Mouse (Mus musculus): Measurements from ENCODE around the gene Oas1d. TPM values are rescaled to one million over a fixed set of nuclear protein-coding genes. Genes with fewer than 3 reads are reported as not detected.
"Not testable (repeated sequence)": the region's sequence is repeated elsewhere in the genome, so short reads cannot be mapped to it uniquely, and the experiment has no call there.

Gene Oas1d
- polyA plus RNA-seq, 1 experiment from 2014 or later: not detected

DNA sequence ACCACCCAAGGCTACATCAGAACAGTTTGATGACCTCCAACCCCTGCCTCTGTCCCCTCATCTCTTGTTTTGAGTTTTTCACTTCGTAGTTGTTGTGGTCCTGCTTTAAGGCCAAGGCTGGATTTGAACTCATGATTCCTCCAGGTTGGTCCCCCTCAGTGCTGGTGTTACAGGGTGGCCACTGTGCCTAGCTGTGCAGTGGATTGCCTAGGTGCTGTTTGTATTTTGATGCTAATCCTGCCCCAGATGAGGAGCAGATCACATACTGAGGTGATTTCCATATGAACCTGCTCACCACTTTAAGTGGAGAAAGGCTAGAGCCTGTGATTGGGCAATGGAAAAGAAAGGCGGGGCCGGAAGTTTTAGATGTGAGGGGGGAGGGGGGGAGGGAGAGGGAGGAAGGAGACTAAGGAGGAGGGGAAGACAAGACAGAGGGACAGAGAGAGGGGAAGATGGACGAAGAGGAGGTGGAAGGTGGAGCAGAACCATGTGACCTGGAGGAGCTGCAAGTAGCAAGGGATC, 26.0 kb upstream of the Oas1d start:
- not testable (repeated sequence) for H3K27me3 ChIP-seq; H3K4me1 ChIP-seq (replicated peaks); H3K9me3 ChIP-seq (replicated peaks); H3K4me2 ChIP-seq; ATAC-seq (ENCODE audit: insufficient read depth); H3K9ac ChIP-seq; H3K36me3 ChIP-seq (replicated peaks); H3K4me3 ChIP-seq (replicated peaks); H3K27ac ChIP-seq (replicated peaks)
- WGBS (ENCODE audit: insufficient replicate concordance): 40% methylated on average over 4 of the region's 4 CpGs

DNA sequence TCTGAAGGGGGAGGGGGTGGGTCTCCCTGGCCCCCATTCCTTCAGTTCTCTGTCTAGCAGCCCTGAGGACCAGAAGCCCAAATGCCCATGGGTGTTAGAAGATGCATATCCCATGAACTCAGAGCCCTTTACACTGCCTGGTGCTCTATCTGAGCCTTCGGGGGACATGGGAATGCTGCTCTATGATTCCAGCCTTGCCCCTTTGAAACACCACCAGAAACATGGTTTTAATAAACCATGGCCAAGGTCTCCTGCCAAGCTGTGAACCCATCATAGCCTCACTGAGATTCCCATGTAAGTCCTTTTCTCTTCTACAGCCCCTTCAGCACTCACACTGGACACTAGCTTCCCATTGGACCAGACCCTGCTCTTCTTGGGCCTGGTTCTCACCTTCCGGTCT, 24.3 kb upstream of the Oas1d start:
- WGBS (ENCODE audit: insufficient replicate concordance): 70% methylated on average over 2 of the region's 2 CpGs
- no peaks in the 10 kb centered on the region for H3K27me3 ChIP-seq
- ATAC-seq (ENCODE audit: insufficient read depth): no peak
- no peak overlapping the region for H3K4me3 ChIP-seq (replicated peaks)
- no peaks in the 10 kb centered on the region for H3K36me3 ChIP-seq (replicated peaks)
- no peaks in the 10 kb centered on the region for H3K4me1 ChIP-seq (replicated peaks)
- H3K9ac ChIP-seq: no peak overlapping the region
- no peaks in the 10 kb centered on the region for H3K9me3 ChIP-seq (replicated peaks)
- no peak overlapping the region for H3K27ac ChIP-seq (replicated peaks)
- no peak overlapping the region for H3K4me2 ChIP-seq

GRCm38 (mm10) chr5:120890991-120891390, 23.3 kb upstream of the Oas1d start:
- no peak overlapping the region for H3K4me2 ChIP-seq
- WGBS (ENCODE audit: insufficient replicate concordance): 22% methylated on average over 3 of the region's 3 CpGs

GRCm38 (mm10) chr5:120891566-120892242, 22.6 kb upstream of the Oas1d start:
- not testable (repeated sequence) for ATAC-seq (ENCODE audit: insufficient read depth); H3K4me2 ChIP-seq; H3K4me1 ChIP-seq (replicated peaks); H3K4me3 ChIP-seq (replicated peaks); H3K9ac ChIP-seq; H3K36me3 ChIP-seq (replicated peaks); H3K27ac ChIP-seq (replicated peaks); H3K27me3 ChIP-seq; H3K9me3 ChIP-seq (replicated peaks)
- 41% methylated on average over 2 of the region's 2 CpGs for WGBS (ENCODE audit: insufficient replicate concordance)

More at GRCm38 (mm10) chr5:120890991-120891390, 23.3 kb upstream of the Oas1d start:
- H3K27me3 ChIP-seq: no peaks in the 10 kb centered on the region
- ATAC-seq (ENCODE audit: insufficient read depth): no peak
- H3K4me1 ChIP-seq (replicated peaks): no peaks in the 10 kb centered on the region
- no peak overlapping the region for H3K27ac ChIP-seq (replicated peaks)
- no peak overlapping the region for H3K9ac ChIP-seq
- H3K9me3 ChIP-seq (replicated peaks): no peaks in the 10 kb centered on the region
- no peak overlapping the region for H3K4me3 ChIP-seq (replicated peaks)
- no peaks in the 10 kb centered on the region for H3K36me3 ChIP-seq (replicated peaks)

DNA sequence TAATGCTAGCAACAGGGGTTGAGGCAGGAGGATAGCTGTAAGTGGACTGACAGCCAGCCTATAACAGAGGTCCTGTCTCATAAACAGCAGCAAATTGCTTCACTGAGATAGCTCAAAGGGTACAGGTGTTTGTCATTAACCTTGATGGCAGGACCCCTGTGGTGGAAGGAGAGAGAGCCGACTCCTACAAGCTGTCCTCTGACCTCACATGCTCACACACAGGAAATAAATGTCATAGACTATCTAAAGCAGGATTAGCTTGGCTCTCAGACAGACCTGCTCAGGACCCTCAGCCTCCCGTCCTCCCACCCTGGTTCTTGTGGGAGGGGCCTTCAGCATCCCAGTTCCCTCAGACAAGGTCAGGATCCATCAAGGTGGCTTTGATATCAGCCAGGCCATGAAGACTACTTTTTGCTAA, 22.1 kb upstream of the Oas1d start:
- H3K4me3 ChIP-seq (replicated peaks): no peak overlapping the region

DNA sequence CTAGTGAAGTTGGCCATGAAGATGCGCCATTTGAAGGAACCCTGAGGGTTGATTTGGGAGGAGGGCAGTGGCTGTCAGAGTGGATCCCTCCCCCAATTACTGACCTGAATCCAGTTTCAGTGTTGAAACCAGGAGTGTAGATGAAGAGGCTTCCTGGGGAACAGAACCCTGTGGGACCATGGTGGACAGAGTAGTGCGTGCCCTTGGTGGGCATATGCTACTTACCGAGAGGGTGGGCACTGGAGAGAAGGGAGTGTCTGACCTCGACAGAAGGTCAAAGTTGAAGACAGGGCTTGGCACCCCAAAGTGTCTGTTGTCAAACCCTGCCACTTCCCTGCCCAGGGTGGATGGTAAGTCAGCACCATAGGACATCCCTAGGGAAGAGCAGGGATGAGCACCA, 20.5 kb upstream of the Oas1d start:
- not testable (repeated sequence) for H3K4me3 ChIP-seq (replicated peaks); H3K36me3 ChIP-seq (replicated peaks); H3K4me2 ChIP-seq; H3K27me3 ChIP-seq; H3K9ac ChIP-seq; H3K4me1 ChIP-seq (replicated peaks); ATAC-seq (ENCODE audit: insufficient read depth); H3K9me3 ChIP-seq (replicated peaks); H3K27ac ChIP-seq (replicated peaks)
- 70% methylated on average over 4 of the region's 4 CpGs for WGBS (ENCODE audit: insufficient replicate concordance)

More for the DNA sequence above, 22.1 kb upstream of the Oas1d start:
- no peak for ATAC-seq (ENCODE audit: insufficient read depth)
- Histone ChIP-seq H3K4me1 (replicated peaks) (no peaks in the 10 kb centered on the region), H3K27me3 (no peaks in the 10 kb centered on the region), H3K9me3 (replicated peaks) (no peaks in the 10 kb centered on the region), H3K27ac (replicated peaks) (no peak overlapping the region), H3K36me3 (replicated peaks) (no peaks in the 10 kb centered on the region), H3K4me2 (no peak overlapping the region), H3K9ac (no peak overlapping the region)
- WGBS (ENCODE audit: insufficient replicate concordance): 51% methylated on average over 2 of the region's 2 CpGs

- 46% methylated on average over 2 of the region's 2 CpGs for WGBS (ENCODE audit: insufficient replicate concordance)
- not testable (repeated sequence) for ATAC-seq (ENCODE audit: insufficient read depth)
Measured at GRCm38 (mm10) chr5:120894692-120895091, 19.6 kb upstream of the Oas1d start.

GRCm38 (mm10) chr5:120895231-120895900, 19.0 kb upstream of the Oas1d start:
- 69% methylated on average over 11 of the region's 11 CpGs for WGBS (ENCODE audit: insufficient replicate concordance)
- Histone ChIP-seq H3K36me3 (replicated peaks) (no peaks in the 10 kb centered on the region), H3K4me3 (replicated peaks) (no peak overlapping the region), H3K27me3 (no peaks in the 10 kb centered on the region), H3K4me2 (no peak overlapping the region), H3K4me1 (replicated peaks) (no peaks in the 10 kb centered on the region), H3K27ac (replicated peaks) (no peak overlapping the region), H3K9ac (no peak overlapping the region), H3K9me3 (replicated peaks) (no peaks in the 10 kb centered on the region)
- ATAC-seq (ENCODE audit: insufficient read depth): no peak

More at GRCm38 (mm10) chr5:120894692-120895091, 19.6 kb upstream of the Oas1d start:
- H3K9ac ChIP-seq; H3K4me2 ChIP-seq; H3K36me3 ChIP-seq (replicated peaks); H3K27me3 ChIP-seq; H3K4me3 ChIP-seq (replicated peaks); H3K4me1 ChIP-seq (replicated peaks); H3K27ac ChIP-seq (replicated peaks); H3K9me3 ChIP-seq (replicated peaks): not testable (repeated sequence)

GRCm38 (mm10) chr5:120898307-120898706, 16.0 kb upstream of the Oas1d start:
- H3K9ac ChIP-seq: no peak overlapping the region
- no peaks in the 10 kb centered on the region for H3K27me3 ChIP-seq
- no peaks in the 10 kb centered on the region for H3K36me3 ChIP-seq (replicated peaks)
- no peak overlapping the region for H3K4me3 ChIP-seq (replicated peaks)
- no peak overlapping the region for H3K27ac ChIP-seq (replicated peaks)
- no peak for ATAC-seq (ENCODE audit: insufficient read depth)
- no peaks in the 10 kb centered on the region for H3K4me1 ChIP-seq (replicated peaks)
- 73% methylated on average over 6 of the region's 6 CpGs for WGBS (ENCODE audit: insufficient replicate concordance)
- H3K9me3 ChIP-seq (replicated peaks): no peaks in the 10 kb centered on the region
- no peak overlapping the region for H3K4me2 ChIP-seq

DNA sequence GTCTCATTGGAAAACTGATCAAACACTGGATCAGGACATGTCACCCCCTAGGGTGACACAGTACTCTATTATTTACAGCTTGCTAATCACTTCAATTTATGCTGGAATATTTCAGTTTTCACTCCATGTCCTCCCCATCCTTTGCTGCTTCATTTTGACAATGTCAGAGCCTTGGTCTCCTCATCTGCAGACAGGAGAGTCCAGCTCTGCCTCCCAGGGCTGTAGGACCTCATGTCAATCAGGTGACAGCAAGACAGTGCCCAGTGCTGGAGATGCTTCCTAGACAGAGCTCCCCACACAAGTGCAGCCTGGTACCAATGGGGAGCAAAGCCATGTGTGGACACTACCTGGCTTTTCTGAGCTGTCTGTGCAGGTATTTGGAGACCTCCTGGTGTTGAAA, 15.6 kb upstream of the Oas1d start:
- ATAC-seq (ENCODE audit: insufficient read depth): no peak
- Histone ChIP-seq H3K27me3 (no peaks in the 10 kb centered on the region), H3K4me1 (replicated peaks) (no peaks in the 10 kb centered on the region), H3K9ac (no peak overlapping the region), H3K9me3 (replicated peaks) (no peaks in the 10 kb centered on the region), H3K27ac (replicated peaks) (no peak overlapping the region), H3K4me3 (replicated peaks) (no peak overlapping the region), H3K4me2 (no peak overlapping the region), H3K36me3 (replicated peaks) (no peaks in the 10 kb centered on the region)

GRCm38 (mm10) chr5:120900666-120901065, 13.7 kb upstream of the Oas1d start:
- H3K9ac ChIP-seq: no peak overlapping the region
- no peak overlapping the region for H3K4me3 ChIP-seq (replicated peaks)
- no peaks in the 10 kb centered on the region for H3K27me3 ChIP-seq
- no peak overlapping the region for H3K27ac ChIP-seq (replicated peaks)
- no peak overlapping the region for H3K4me2 ChIP-seq
- H3K36me3 ChIP-seq (replicated peaks): no peaks in the 10 kb centered on the region
- ATAC-seq (ENCODE audit: insufficient read depth): no peak
- no peaks in the 10 kb centered on the region for H3K9me3 ChIP-seq (replicated peaks)
- H3K4me1 ChIP-seq (replicated peaks): no peaks in the 10 kb centered on the region
- WGBS (ENCODE audit: insufficient replicate concordance): 23% methylated on average over 1 of the region's 1 CpGs
